In genomic region chr2:165387844-165388495, GRCm38 (mm10) we compare ENCODE assay signal across 8 mouse cellular contexts. TPM values are rescaled to one million over a fixed set of nuclear protein-coding genes. Genes with fewer than 3 reads are reported as not detected.
DNase-seq lines count a peak whose midpoint lies in the region; ATAC-seq and TF ChIP-seq lines count a peak whose summit lies in the region.

Gene Zfp334, minus strand, starts transcription at chr2:165388259.

- peak within 1 kb of the TSS; percentile 97 for H3K9ac ChIP-seq in forebrain, embryonic 11.5 days (ENCODE audit: low read length)
- H3K9ac ChIP-seq in heart, embryonic 14.5 days (ENCODE audit: low read length) = peak within 1 kb of the TSS; percentile 93
- peak within 1 kb of the TSS; percentile 79 for H3K9ac ChIP-seq in limb, embryonic 15.5 days

- no peaks in the 10 kb centered on the region for H3K27me3 ChIP-seq in forebrain, embryonic 11.5 days (ENCODE audit: control insufficient read depth, insufficient read depth, low read length)
- no peaks in the 10 kb centered on the region for H3K27me3 ChIP-seq in heart, embryonic 14.5 days (ENCODE audit: control insufficient read depth, insufficient read depth, low read length)
- no peaks in the 10 kb centered on the region for H3K27me3 ChIP-seq in limb, embryonic 15.5 days
- no peaks in the 10 kb centered on the region for H3K27me3 ChIP-seq in testis, adult 2 months (ENCODE audit: control insufficient read depth, insufficient read depth, low read length)

- H3K27ac ChIP-seq in forebrain, embryonic 11.5 days (ENCODE audit: low read depth, low read length) = peak within 1 kb of the TSS; percentile 96
- H3K27ac ChIP-seq in heart, embryonic 14.5 days (replicated peaks in 1 of 2; ENCODE audit: control insufficient read depth in 1 of 2, insufficient read depth in 1 of 2, low read depth in 2 of 2, low read length in 2 of 2) = peak within 1 kb of the TSS; percentile 83 to 90
- H3K27ac ChIP-seq in limb, embryonic 15.5 days = peak within 1 kb of the TSS; percentile 82
- 0 out of 2 replicates have a peak within 1 kb of the TSS, but pooled peaks have one; percentile 27 for H3K27ac ChIP-seq in testis, adult 2 months (ENCODE audit: control insufficient read depth, insufficient read depth, low read depth, low read length)

- peak; percentile 91 for ATAC-seq in forebrain, embryonic 11.5 days (replicated peaks; ENCODE audit: low FRiP score)
- ATAC-seq in heart, embryonic 14.5 days (ENCODE audit: insufficient number of reproducible peaks, insufficient read depth, low FRiP score, low read depth) = peak; percentile 83
- peak; percentile 82 for ATAC-seq in limb, embryonic 15.5 days (ENCODE audit: insufficient number of reproducible peaks, low FRiP score, low TSS enrichment, low read depth)

- WGBS in forebrain, embryonic 11.5 days = under 1% methylated on average over 40 of the region's 40 CpGs
- under 1% methylated on average over 40 of the region's 40 CpGs for WGBS in heart, embryonic 14.5 days
- under 1% methylated on average over 40 of the region's 40 CpGs for whole genome bisulfite sequencing in limb, embryonic 15.5 days

- TF ChIP-seq CTCF in brain, embryonic 14.5 days (IDR thresholded peaks at IDR 0.05; ENCODE audit: borderline replicate concordance, extremely low read depth, insufficient read depth, insufficient read length) = no peak
- no peak for TF ChIP-seq CTCF in testis, adult 2 months (IDR thresholded peaks at IDR 0.05; ENCODE audit: control insufficient read depth, insufficient read depth, insufficient replicate concordance, low read depth, low read length)

- H3K36me3 ChIP-seq in forebrain, embryonic 11.5 days (ENCODE audit: control insufficient read depth, insufficient read depth, low read length) = peaks cover 18% of the 10 kb centered on the region; the same call in 1 of the 2 replicates
- peaks cover 40% of the 10 kb centered on the region for H3K36me3 ChIP-seq in heart, embryonic 14.5 days (ENCODE audit: control insufficient read depth, insufficient read depth, low read length)
- peaks cover 37% of the 10 kb centered on the region for H3K36me3 ChIP-seq in limb, embryonic 15.5 days
- H3K36me3 ChIP-seq in testis, adult 2 months (ENCODE audit: control insufficient read depth, insufficient read depth, low read length) = no peaks in the 10 kb centered on the region

- peaks cover 9% of the 10 kb centered on the region; the same call in 1 of the 2 replicates for H3K4me1 ChIP-seq in forebrain, embryonic 11.5 days (replicated peaks; ENCODE audit: control insufficient read depth, insufficient read depth, low read length)
- peaks cover 7 to 21% of the 10 kb centered on the region in 2 experiments for H3K4me1 ChIP-seq in heart, embryonic 14.5 days (ENCODE audit: control insufficient read depth in 2 of 2, insufficient read depth in 2 of 2, low read length in 2 of 2)
- peaks cover 9% of the 10 kb centered on the region for H3K4me1 ChIP-seq in limb, embryonic 15.5 days
- no peaks in the 10 kb centered on the region for H3K4me1 ChIP-seq in testis, adult 2 months (ENCODE audit: control insufficient read depth, insufficient read depth, low read length)

- peak; percentile 80 for DNase-seq in 3134 (ENCODE audit: extremely low read depth, insufficient read length, low spot score)
- peak; percentile 98 for DNase-seq in brain, embryonic 14.5 days (ENCODE audit: low read depth)
- DNase-seq in forebrain, embryonic 11.5 days (ENCODE audit: low spot score) = peak; percentile 99
- DNase-seq in kidney, postnatal 10 days = peak; percentile 98
- peak; percentile 98 for DNase-seq in neural tube, embryonic 10.5 days (ENCODE audit: extremely low spot score, low spot score)

- H3K9me3 ChIP-seq in forebrain, embryonic 11.5 days (ENCODE audit: control insufficient read depth, low read length) = no peaks in the 10 kb centered on the region
- no peaks in the 10 kb centered on the region for H3K9me3 ChIP-seq in heart, embryonic 14.5 days (ENCODE audit: control insufficient read depth, low read length)
- H3K9me3 ChIP-seq in limb, embryonic 15.5 days = no peaks in the 10 kb centered on the region

- H3K4me2 ChIP-seq in forebrain, embryonic 11.5 days (ENCODE audit: low read depth, low read length, severe bottlenecking) = peak within 1 kb of the TSS; percentile 47
- H3K4me2 ChIP-seq in heart, embryonic 14.5 days (ENCODE audit: low read length) = peak within 1 kb of the TSS; percentile 81
- H3K4me2 ChIP-seq in limb, embryonic 15.5 days = peak within 1 kb of the TSS; percentile 65

- TF ChIP-seq POLR2A in brain, embryonic 14.5 days (IDR thresholded peaks at IDR 0.05; ENCODE audit: borderline replicate concordance, extremely low read depth, insufficient read depth, insufficient read length, poor library complexity, severe bottlenecking) = 0 out of 2 replicates have a peak, but pooled peaks have one; percentile 47
- peak; percentile 77 for TF ChIP-seq POLR2A in testis, adult 2 months (IDR thresholded peaks at IDR 0.05; ENCODE audit: control insufficient read depth, low read depth, low read length)

- peak within 1 kb of the TSS; percentile 81 for H3K4me3 ChIP-seq in forebrain, embryonic 11.5 days (ENCODE audit: low read depth, low read length)
- H3K4me3 ChIP-seq in heart, embryonic 14.5 days (ENCODE audit: control insufficient read depth in 1 of 2, insufficient read depth in 1 of 2, low read depth in 1 of 2, low read length in 2 of 2) = peak within 1 kb of the TSS; percentile 76 to 83
- H3K4me3 ChIP-seq in limb, embryonic 15.5 days = peak within 1 kb of the TSS; percentile 81
- H3K4me3 ChIP-seq in testis, adult 2 months (ENCODE audit: control insufficient read depth, low read depth, low read length) = peak within 1 kb of the TSS; percentile 78

RNA-seq across cellular contexts. Expression of gene Zfp334, which starts in this region (rescaled TPM):
- polyA plus RNA-seq in brain, embryonic 14.5 days (2012; rRNA removed) = 15.2 and 19.2 TPM in 2 replicates
- 23.7 and 23.8 TPM in 2 replicates for polyA plus RNA-seq in forebrain, embryonic 11.5 days (2014; fragmentation: Nextera tagmentation; extraction: Ambion mirVana)
- polyA plus RNA-seq in heart, embryonic 14.5 days (2014; fragmentation: Nextera tagmentation; extraction: Ambion mirVana) = 6.6 and 6.7 TPM in 2 replicates
- polyA plus RNA-seq in limb, embryonic 15.5 days (2015; fragmentation: Nextera tagmentation; extraction: Ambion mirVana) = 5.1 and 6.6 TPM in 2 replicates
- 0.99 and 1.1 TPM in 2 replicates for polyA plus RNA-seq in testis, adult 2 months (2012; rRNA removed)

Comparison
In these comparisons a context has a peak if more than half of its experiments do, and no peak if none do; other contexts are left out.
1. Peak in every context shown above with its lines: DNase-seq, ATAC-seq, H3K4me3 ChIP-seq and H3K27ac ChIP-seq.
2. H3K27ac ChIP-seq: peak in every context shown above with its lines; median percentile 96 in forebrain, embryonic 11.5 days; 86 in heart, embryonic 14.5 days; 82 in limb, embryonic 15.5 days; 27 in testis, adult 2 months.